In the genomic region with DNA sequence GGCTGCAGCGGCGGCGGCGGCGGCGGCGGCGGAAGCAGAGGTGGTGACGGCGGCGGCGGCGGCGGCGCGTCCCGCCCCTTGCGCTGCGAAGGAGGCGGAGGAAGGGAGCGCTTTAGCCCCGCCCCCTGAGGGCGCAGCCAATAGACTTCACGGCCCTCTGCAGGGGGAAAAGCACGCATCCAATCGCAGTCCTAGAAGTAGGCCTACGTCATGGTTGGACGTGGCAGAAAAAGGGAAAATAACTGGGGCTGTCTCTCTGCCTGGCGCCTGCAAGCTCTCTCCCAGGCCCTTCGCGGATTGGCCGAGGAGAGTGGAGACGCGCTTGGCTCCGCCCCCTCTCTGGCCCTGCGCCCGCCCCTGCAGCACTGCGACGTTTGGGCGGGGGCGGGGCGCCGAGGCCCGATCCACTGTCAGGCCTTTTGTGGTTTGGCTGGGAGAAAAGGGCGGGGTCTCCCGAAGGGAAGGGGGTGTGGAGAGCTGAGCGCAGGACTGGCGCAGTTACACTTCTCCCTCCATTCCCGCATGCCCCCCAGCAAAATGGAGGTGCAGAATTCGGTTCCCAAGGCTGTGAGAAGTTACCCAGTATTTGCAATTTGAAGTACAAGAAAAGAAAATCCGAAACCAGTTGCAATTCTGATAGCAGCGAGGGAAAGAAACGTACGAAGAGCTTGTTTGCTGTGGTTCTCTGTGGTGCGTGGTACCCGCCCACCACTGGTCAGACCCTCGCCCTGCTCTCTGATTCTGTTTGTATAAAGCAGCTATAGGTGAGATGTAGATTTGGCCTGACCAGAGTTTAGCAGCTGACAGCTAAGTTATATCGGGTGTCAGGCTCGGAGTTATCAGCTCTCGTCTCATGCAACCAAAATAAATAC, we compare ENCODE assay signal across 1 mouse cellular context.
TF ChIP-seq lines count a peak whose summit lies in the region.

A gene (minus strand): TSS at position 19 of the 872 bp plus-strand sequence.

TF ChIP-seq in CH12.LX, 34 proteins besides CTCF, POLR2A, EP300 and RAD21 (continued from another document):
- TF ChIP-seq MAZ (IDR thresholded peaks at IDR 0.05; ENCODE audit: low read depth, low read length), result peak; percentile 40; the same call in 1 of the 2 replicates
- TF ChIP-seq NELFE (IDR thresholded peaks at IDR 0.05; ENCODE audit: low read depth, low read length), result peak; percentile 53; the same call in 1 of the 2 replicates
- no peak for TF ChIP-seq RCOR1 (conservative IDR thresholded peaks at IDR 0.05; ENCODE audit: low read depth, low read length)
- TF ChIP-seq MAFK (IDR thresholded peaks at IDR 0.05; ENCODE audit: insufficient replicate concordance, low read length), result no peak
- peak; percentile 45 for TF ChIP-seq CHD2 (IDR thresholded peaks at IDR 0.05; ENCODE audit: low read length)
- no peak; the same call in 1 of the 2 replicates for TF ChIP-seq MYC (IDR thresholded peaks at IDR 0.05; ENCODE audit: low read depth, low read length)
- no peak for TF ChIP-seq GABPA (IDR thresholded peaks at IDR 0.05; ENCODE audit: insufficient replicate concordance, low read depth, low read length)
